Mouse (Mus musculus) cerebellum, postnatal 10 days (tissue): ENCODE results near the gene Srgap2.

Experiments used
- DNase-seq, 2 experiments: peaks; one replicate each; pipeline ENCODE4 v3.0.0; 2021; ENCODE audit warnings: mixed read lengths in 2 of 2

Gene Srgap2

GRCm38 (mm10) chr1:131525586-131526271, 1.4 kb downstream of the Srgap2 start:
- DNase-seq: peak; percentile 81 to 83

- peak; percentile 67 to 70 for DNase-seq
Observed at GRCm38 (mm10) chr1:131525101-131525585, 2.0 kb downstream of the Srgap2 start.

- DNase-seq: peak; percentile 48 to 49
Observed at GRCm38 (mm10) chr1:131523794-131524193, 3.4 kb downstream of the Srgap2 start.

- DNase-seq: no peak
Observed at GRCm38 (mm10) chr1:131516588-131516987, 10.6 kb downstream of the Srgap2 start.

GRCm38 (mm10) chr1:131514197-131514596, 13.0 kb downstream of the Srgap2 start:
- no peak for DNase-seq

- peak; percentile 53 to 65 for DNase-seq
Observed at GRCm38 (mm10) chr1:131513136-131513535, 14.0 kb downstream of the Srgap2 start.

- DNase-seq: no peak
Observed at GRCm38 (mm10) chr1:131511661-131512500, 15.3 kb downstream of the Srgap2 start.

GRCm38 (mm10) chr1:131511131-131511530, 16.0 kb downstream of the Srgap2 start:
- no peak for DNase-seq

GRCm38 (mm10) chr1:131501681-131502080, 25.5 kb downstream of the Srgap2 start:
- no peak for DNase-seq

- no peak for DNase-seq
Observed at GRCm38 (mm10) chr1:131498231-131498630, 28.9 kb downstream of the Srgap2 start.

- DNase-seq: peak; percentile 54 to 59
Observed at GRCm38 (mm10) chr1:131493966-131494898, 32.9 kb downstream of the Srgap2 start.

- peak; percentile 35 to 46 for DNase-seq
Observed at GRCm38 (mm10) chr1:131492360-131492759, 34.8 kb downstream of the Srgap2 start.

GRCm38 (mm10) chr1:131491579-131491978, 35.6 kb downstream of the Srgap2 start:
- no peak for DNase-seq

- DNase-seq: no peak
Observed at GRCm38 (mm10) chr1:131489312-131489711, 37.8 kb downstream of the Srgap2 start.

- DNase-seq: no peak
Observed at GRCm38 (mm10) chr1:131486094-131486850, 40.9 kb downstream of the Srgap2 start.

- no peak for DNase-seq
Observed at GRCm38 (mm10) chr1:131482242-131482641, 44.9 kb downstream of the Srgap2 start.

GRCm38 (mm10) chr1:131481391-131481790, 45.8 kb downstream of the Srgap2 start:
- no peak for DNase-seq

- DNase-seq: no peak
Observed at GRCm38 (mm10) chr1:131478770-131479305, 48.3 kb downstream of the Srgap2 start.

- DNase-seq: no peak
Observed at GRCm38 (mm10) chr1:131475306-131475705, 51.8 kb downstream of the Srgap2 start.

GRCm38 (mm10) chr1:131473631-131474118, 53.5 kb downstream of the Srgap2 start:
- no peak for DNase-seq

- no peak for DNase-seq
Observed at GRCm38 (mm10) chr1:131470597-131470996, 56.6 kb downstream of the Srgap2 start.
